Mouse (Mus musculus) lung, postnatal 0 days (tissue): ENCODE measurements at regions not wholly inside any gene's neighbourhood (a gene's known extent, or its start where the extent isn't known, plus 50 kb on each side); places are given as distances from the start of the nearest gene placed in this dataset.

Experiments
- CTCF ChIP-seq: IDR thresholded peaks from 2 replicates; pipeline ENCODE4 v1.5.1; 2016; ENCODE audit warnings: antibody characterized with exemption, mild to moderate bottlenecking
- EP300 ChIP-seq: IDR thresholded peaks from 2 replicates; pipeline ENCODE4 v1.6.1; 2016; ENCODE audit warnings: antibody characterized with exemption, mild to moderate bottlenecking, control low read depth

- TF ChIP-seq CTCF (peak; percentile 65), EP300 (no peak)
Measured at GRCm38 (mm10) chrX:99725101-99725500, 95.7 kb upstream of the Tmem28 start.
